Mouse (Mus musculus): Measurements from ENCODE around the gene Fcho1. TPM values are rescaled to one million over a fixed set of nuclear protein-coding genes. Genes with fewer than 3 reads are reported as not detected.

The Fcho1 gene
- polyA plus RNA-seq, 1 experiment from 2014 or later, result 7.4 TPM

DNA sequence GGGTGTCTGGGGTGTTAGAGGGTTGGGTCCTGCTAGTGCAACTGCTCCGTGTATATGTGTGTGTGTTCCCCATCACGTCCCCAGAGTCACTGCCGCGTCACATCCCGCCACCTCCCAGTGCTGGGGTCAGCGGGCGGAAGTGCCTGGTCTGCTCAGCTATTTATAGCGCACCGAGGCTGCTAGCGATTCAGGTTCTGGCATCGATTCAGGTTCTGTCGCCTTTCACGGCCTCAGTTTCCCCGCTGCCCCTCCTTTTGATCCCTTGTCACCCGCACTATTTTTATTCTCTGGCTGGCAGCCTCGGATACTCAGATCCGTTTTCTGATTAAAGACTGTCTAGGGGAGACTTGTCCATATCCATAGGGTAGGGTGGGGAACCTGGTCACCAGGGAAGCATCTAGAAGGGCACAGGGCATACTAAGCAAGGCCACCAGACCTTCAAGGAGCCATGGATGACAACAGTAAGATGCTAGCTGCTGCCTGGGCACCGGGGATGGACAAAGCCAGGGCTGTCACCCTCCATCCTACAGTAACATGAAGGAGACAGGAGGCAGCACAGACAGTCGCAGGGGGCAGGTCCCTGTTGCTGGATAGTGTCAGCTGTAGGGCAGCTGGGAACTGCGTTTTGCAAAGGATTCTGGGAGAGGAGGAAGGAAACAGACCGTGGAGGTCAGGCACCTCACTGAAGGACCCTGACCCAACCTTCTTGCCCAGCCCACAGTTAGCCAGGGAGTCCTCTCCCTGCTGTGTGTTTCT lies 57.1 kb downstream of the Fcho1 start:
- H3K36me3 ChIP-seq (ENCODE audit: control insufficient read depth, insufficient read depth, low read length), result no peaks in the 10 kb centered on the region
- 4% methylated on average over 21 of the region's 21 CpGs for WGBS
- H3K27me3 ChIP-seq (ENCODE audit: control insufficient read depth, insufficient read depth, low read length), result no peaks in the 10 kb centered on the region
- no peak overlapping the region for H3K4me3 ChIP-seq (ENCODE audit: low read depth, low read length)
- H3K4me1 ChIP-seq (ENCODE audit: control insufficient read depth, insufficient read depth, low read length), result peaks cover 20% of the 10 kb centered on the region; the same call in 1 of the 2 replicates
- peak overlapping the region; percentile 27 for H3K4me2 ChIP-seq (replicated peaks; ENCODE audit: low read depth, low read length)
- ATAC-seq (ENCODE audit: insufficient number of reproducible peaks, insufficient read depth, low FRiP score, low read depth), result no peak
- no peak overlapping the region for H3K9ac ChIP-seq (replicated peaks; ENCODE audit: low read depth, low read length)
- H3K9me3 ChIP-seq (ENCODE audit: control insufficient read depth, low read depth, low read length), result no peaks in the 10 kb centered on the region
- H3K27ac ChIP-seq (ENCODE audit: low read length), result no peak overlapping the region

DNA sequence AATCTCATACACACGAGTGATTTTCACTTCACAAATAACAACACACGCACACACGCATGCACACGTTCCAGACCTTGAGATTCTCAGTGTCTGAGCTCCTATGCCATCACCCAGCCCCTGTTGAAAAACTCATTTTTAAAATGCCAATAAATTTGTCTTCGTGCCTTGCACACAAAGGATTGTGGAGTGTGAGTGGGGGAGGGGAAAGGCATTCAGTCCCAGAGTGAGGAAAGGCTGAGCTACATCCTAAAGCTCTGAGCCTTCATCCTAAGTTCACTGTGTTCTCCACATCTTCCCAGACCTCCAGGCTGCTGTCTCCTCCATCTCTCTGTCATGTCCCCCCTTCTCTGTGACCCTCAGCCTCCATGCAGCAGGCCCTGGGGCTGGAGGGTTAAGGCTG lies 58.3 kb downstream of the Fcho1 start:
- Histone ChIP-seq H3K4me2 (replicated peaks; ENCODE audit: low read depth, low read length) (no peak overlapping the region), H3K9me3 (ENCODE audit: control insufficient read depth, low read depth, low read length) (no peaks in the 10 kb centered on the region), H3K27me3 (ENCODE audit: control insufficient read depth, insufficient read depth, low read length) (no peaks in the 10 kb centered on the region), H3K4me3 (ENCODE audit: low read depth, low read length) (no peak overlapping the region), H3K4me1 (ENCODE audit: control insufficient read depth, insufficient read depth, low read length) (peaks cover 20% of the 10 kb centered on the region; the same call in 1 of the 2 replicates), H3K27ac (ENCODE audit: low read length) (no peak overlapping the region), H3K36me3 (ENCODE audit: control insufficient read depth, insufficient read depth, low read length) (no peaks in the 10 kb centered on the region), H3K9ac (replicated peaks; ENCODE audit: low read depth, low read length) (no peak overlapping the region)
- WGBS, result 48% methylated on average over 5 of the region's 5 CpGs
- no peak for ATAC-seq (ENCODE audit: insufficient number of reproducible peaks, insufficient read depth, low FRiP score, low read depth)

DNA sequence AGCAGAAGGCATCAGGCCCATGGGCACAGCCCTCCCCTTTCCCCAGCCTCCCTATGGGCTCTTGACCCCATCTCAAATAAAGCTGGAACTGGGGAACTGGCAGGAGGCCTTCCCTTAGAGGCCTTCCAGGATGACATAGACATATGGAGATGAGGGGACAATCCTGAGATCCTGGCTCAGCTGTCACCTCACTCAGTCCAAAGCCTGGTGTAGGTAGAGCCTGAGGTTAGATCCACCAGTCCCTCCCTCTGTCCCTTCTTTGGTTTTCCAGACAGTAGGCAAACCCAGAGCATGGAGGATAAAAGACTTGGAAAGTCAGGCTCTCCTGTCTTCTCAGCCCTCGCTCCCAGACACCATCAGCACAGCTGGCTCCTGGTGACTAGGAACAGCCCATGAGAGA lies 58.7 kb downstream of the Fcho1 start:
- H3K4me2 ChIP-seq (replicated peaks; ENCODE audit: low read depth, low read length), result no peak overlapping the region
- WGBS, result 20% methylated on average over 1 of the region's 1 CpGs
- H3K27ac ChIP-seq (ENCODE audit: low read length), result no peak overlapping the region
- no peak for ATAC-seq (ENCODE audit: insufficient number of reproducible peaks, insufficient read depth, low FRiP score, low read depth)
- no peak overlapping the region for H3K4me3 ChIP-seq (ENCODE audit: low read depth, low read length)
- H3K4me1 ChIP-seq (ENCODE audit: control insufficient read depth, insufficient read depth, low read length), result peaks cover 20% of the 10 kb centered on the region; the same call in 1 of the 2 replicates
- H3K9me3 ChIP-seq (ENCODE audit: control insufficient read depth, low read depth, low read length), result no peaks in the 10 kb centered on the region
- no peaks in the 10 kb centered on the region for H3K27me3 ChIP-seq (ENCODE audit: control insufficient read depth, insufficient read depth, low read length)
- H3K36me3 ChIP-seq (ENCODE audit: control insufficient read depth, insufficient read depth, low read length), result no peaks in the 10 kb centered on the region
- no peak overlapping the region for H3K9ac ChIP-seq (replicated peaks; ENCODE audit: low read depth, low read length)

- Histone ChIP-seq H3K4me2 (replicated peaks; ENCODE audit: low read depth, low read length) (peak overlapping the region; percentile 37), H3K27me3 (ENCODE audit: control insufficient read depth, insufficient read depth, low read length) (0 out of 2 replicates have a peak, but pooled peaks cover 2% of the 10 kb centered on the region), H3K27ac (ENCODE audit: low read length) (no peak overlapping the region), H3K9me3 (ENCODE audit: control insufficient read depth, low read depth, low read length) (no peaks in the 10 kb centered on the region), H3K4me1 (ENCODE audit: control insufficient read depth, insufficient read depth, low read length) (peaks cover 13% of the 10 kb centered on the region; the same call in 1 of the 2 replicates), H3K4me3 (ENCODE audit: low read depth, low read length) (peak overlapping the region; percentile 16; the same call in 1 of the 2 replicates), H3K9ac (replicated peaks; ENCODE audit: low read depth, low read length) (no peak overlapping the region), H3K36me3 (ENCODE audit: control insufficient read depth, insufficient read depth, low read length) (no peaks in the 10 kb centered on the region)
- WGBS, result 3% methylated on average over 22 of the region's 22 CpGs
- peak; percentile 73 for ATAC-seq (ENCODE audit: insufficient number of reproducible peaks, insufficient read depth, low FRiP score, low read depth)
Observed at GRCm38 (mm10) chr8:71665331-71666130, 60.0 kb downstream of the Fcho1 start.

DNA sequence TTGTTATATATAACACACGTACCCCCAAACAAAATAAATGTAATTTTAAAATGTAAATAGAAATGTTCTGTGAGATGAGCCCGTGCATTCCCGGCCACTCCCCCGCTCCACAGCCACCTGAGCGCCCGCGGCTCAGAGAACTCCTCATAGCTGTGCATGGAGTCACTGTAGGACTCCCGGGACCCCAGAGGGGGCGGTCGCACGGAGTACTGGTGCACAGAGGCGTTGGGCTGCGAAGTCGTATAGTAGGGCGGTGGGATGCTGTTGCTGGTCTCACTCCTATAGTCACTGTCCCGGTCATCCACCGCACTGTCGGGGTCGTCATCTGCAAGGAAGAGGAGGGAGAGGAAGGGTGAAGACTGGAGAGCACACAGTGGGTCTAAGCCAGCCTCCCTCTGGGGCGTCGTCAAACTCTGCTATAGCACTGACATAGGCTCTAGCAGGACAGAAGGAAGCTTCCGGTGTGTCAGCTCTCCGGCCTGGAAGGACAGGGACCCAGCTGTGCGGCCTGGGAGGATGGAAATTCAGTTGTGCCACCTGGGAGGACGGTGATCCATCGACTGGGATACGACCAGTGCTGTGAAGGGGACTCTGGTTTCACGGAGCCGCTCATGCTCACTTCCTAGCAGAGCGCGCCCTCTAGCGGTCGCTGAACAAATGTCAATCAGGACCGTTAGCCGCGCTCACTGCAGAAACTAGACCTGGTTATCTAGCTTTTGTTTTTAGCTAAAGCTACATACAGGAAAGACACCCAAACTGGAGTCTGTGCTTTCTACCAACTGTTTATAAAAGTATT lies 65.0 kb downstream of the Fcho1 start:
- 7% methylated on average over 36 of the region's 36 CpGs for WGBS
- Histone ChIP-seq H3K36me3 (ENCODE audit: control insufficient read depth, insufficient read depth, low read length) (no peaks in the 10 kb centered on the region), H3K4me3 (ENCODE audit: low read depth, low read length) (no peak overlapping the region), H3K27me3 (ENCODE audit: control insufficient read depth, insufficient read depth, low read length) (peaks cover 16% of the 10 kb centered on the region), H3K4me2 (replicated peaks; ENCODE audit: low read depth, low read length) (no peak overlapping the region), H3K9ac (replicated peaks; ENCODE audit: low read depth, low read length) (no peak overlapping the region), H3K27ac (ENCODE audit: low read length) (no peak overlapping the region), H3K9me3 (ENCODE audit: control insufficient read depth, low read depth, low read length) (no peaks in the 10 kb centered on the region), H3K4me1 (ENCODE audit: control insufficient read depth, insufficient read depth, low read length) (no peaks in the 10 kb centered on the region)
- peak; percentile 12; the same call in 1 of the 2 replicates for ATAC-seq (ENCODE audit: insufficient number of reproducible peaks, insufficient read depth, low FRiP score, low read depth)

- no peak overlapping the region for H3K9ac ChIP-seq (replicated peaks; ENCODE audit: low read depth, low read length)
- H3K27me3 ChIP-seq (ENCODE audit: control insufficient read depth, insufficient read depth, low read length), result peaks cover 18% of the 10 kb centered on the region
- ATAC-seq (ENCODE audit: insufficient number of reproducible peaks, insufficient read depth, low FRiP score, low read depth), result no peak
- H3K4me2 ChIP-seq (replicated peaks; ENCODE audit: low read depth, low read length), result no peak overlapping the region
- H3K36me3 ChIP-seq (ENCODE audit: control insufficient read depth, insufficient read depth, low read length), result no peaks in the 10 kb centered on the region
- 59% methylated on average over 1 of the region's 1 CpGs for WGBS
- H3K4me1 ChIP-seq (ENCODE audit: control insufficient read depth, insufficient read depth, low read length), result 0 out of 2 replicates have a peak, but pooled peaks cover under 1% of the 10 kb centered on the region
- no peak overlapping the region for H3K27ac ChIP-seq (ENCODE audit: low read length)
- H3K9me3 ChIP-seq (ENCODE audit: control insufficient read depth, low read depth, low read length), result no peaks in the 10 kb centered on the region
- no peak overlapping the region for H3K4me3 ChIP-seq (ENCODE audit: low read depth, low read length)
Observed at GRCm38 (mm10) chr8:71659751-71660150, 65.8 kb downstream of the Fcho1 start.

GRCm38 (mm10) chr8:71658515-71659049 lies 66.9 kb downstream of the Fcho1 start:
- Histone ChIP-seq H3K27me3 (ENCODE audit: control insufficient read depth, insufficient read depth, low read length) (peaks cover 20% of the 10 kb centered on the region), H3K9me3 (ENCODE audit: control insufficient read depth, low read depth, low read length) (no peaks in the 10 kb centered on the region), H3K9ac (replicated peaks; ENCODE audit: low read depth, low read length) (no peak overlapping the region), H3K4me2 (replicated peaks; ENCODE audit: low read depth, low read length) (no peak overlapping the region), H3K4me1 (ENCODE audit: control insufficient read depth, insufficient read depth, low read length) (0 out of 2 replicates have a peak, but pooled peaks cover 4% of the 10 kb centered on the region), H3K27ac (ENCODE audit: low read length) (no peak overlapping the region), H3K36me3 (ENCODE audit: control insufficient read depth, insufficient read depth, low read length) (no peaks in the 10 kb centered on the region), H3K4me3 (ENCODE audit: low read depth, low read length) (no peak overlapping the region)
- 25% methylated on average over 17 of the region's 17 CpGs for WGBS
- no peak for ATAC-seq (ENCODE audit: insufficient number of reproducible peaks, insufficient read depth, low FRiP score, low read depth)
